Mouse (Mus musculus) liver, embryonic 14.5 days (tissue): Measurements from ENCODE around the gene Gm33543.

Source experiments
- CTCF ChIP-seq: IDR thresholded peaks from 2 replicates; pipeline ENCODE4 v1.5.1; 2016; ENCODE audit warnings: antibody characterized with exemption, low read depth, control low read depth
- EP300 ChIP-seq: IDR thresholded peaks from 2 replicates; pipeline ENCODE4 v1.6.1; 2016; ENCODE audit warnings: antibody characterized with exemption, low read depth

- TF ChIP-seq EP300 (no peak), CTCF (no peak)
Measured at GRCm38 (mm10) chr10:95800693-95801442, 41.9 kb downstream of the Gm33543 start.
